ENCODE assay signal across 22 mouse cellular contexts in genomic region chr11:8065086-8065485, GRCm38 (mm10).
"Had no signal": no experiment of that assay in that cellular context is flagged by ENCODE, and none has a peak within 500 bp of the region (broad histone marks: within the 10 kb centered on the region; RNA-seq: fewer than 3 reads in every experiment).

No protein-coding gene starts in this region.

- H3K4me2 ChIP-seq: limb, embryonic 12.5 days; limb, embryonic 15.5 days; liver, embryonic 11.5 days; lung, embryonic 14.5 days; midbrain, embryonic 12.5 days; neural tube, embryonic 12.5 days; neural tube, embryonic 15.5 days had no signal

- DNase-seq: kidney, adult 2 months; kidney, postnatal 25 days; layer of hippocampus, adult 9-11 months; liver, postnatal 0 days; lung, embryonic 14.5 days; right cerebral cortex, adult 18-20 months; right cerebral cortex, postnatal 14 days; right cerebral cortex, postnatal 4 days; thymus, postnatal 25 days had no signal

- H3K4me1 ChIP-seq: neural tube, embryonic 12.5 days; neural tube, embryonic 15.5 days had no signal

- H3K9ac ChIP-seq: limb, embryonic 12.5 days; limb, embryonic 15.5 days; liver, embryonic 14.5 days; liver, postnatal 0 days; lung, embryonic 14.5 days; midbrain, embryonic 12.5 days; neural tube, embryonic 12.5 days; neural tube, embryonic 15.5 days had no signal

- H3K27ac ChIP-seq: kidney, postnatal 0 days; layer of hippocampus, adult 2 months; limb, embryonic 12.5 days; limb, embryonic 15.5 days; liver, embryonic 14.5 days; macrophage; midbrain, embryonic 12.5 days; neural tube, embryonic 12.5 days; neural tube, embryonic 15.5 days; stomach, postnatal 0 days had no signal

- H3K27me3 ChIP-seq: limb, embryonic 12.5 days; limb, embryonic 15.5 days; midbrain, embryonic 12.5 days; neural tube, embryonic 12.5 days; neural tube, embryonic 15.5 days had no signal

- ATAC-seq: liver, postnatal 0 days; lung, postnatal 0 days; midbrain, embryonic 16.5 days had no signal

- H3K9me3 ChIP-seq: limb, embryonic 12.5 days; limb, embryonic 15.5 days; midbrain, embryonic 12.5 days; neural tube, embryonic 12.5 days; neural tube, embryonic 15.5 days had no signal

- H3K4me3 ChIP-seq: layer of hippocampus, adult 2 months; limb, embryonic 12.5 days; limb, embryonic 15.5 days; midbrain, embryonic 12.5 days; neural tube, embryonic 12.5 days; neural tube, embryonic 15.5 days had no signal

- H3K36me3 ChIP-seq: limb, embryonic 12.5 days; limb, embryonic 15.5 days; midbrain, embryonic 12.5 days; neural tube, embryonic 12.5 days; neural tube, embryonic 15.5 days had no signal
